Mouse (Mus musculus) layer of hippocampus, adult 2 months (tissue): ENCODE results near the gene Plekha7. TPM values are rescaled to one million over a fixed set of nuclear protein-coding genes. Genes with fewer than 3 reads are reported as not detected.

Source experiments
- DNase-seq, 2 experiments: peaks; one replicate each; pipeline ENCODE4 v3.0.0; 2022; ENCODE audit warnings: low spot score in 2 of 2
- H3K27ac ChIP-seq: fragments of 200-600 bp; 2 replicates; pipeline ENCODE4 v1.8.1; 2022
- H3K4me3 ChIP-seq: fragments of 200-600 bp; 2 replicates; pipeline ENCODE4 v1.8.1; 2022; ENCODE audit warnings: mild to moderate bottlenecking
- CTCF ChIP-seq: fragments of 200-600 bp; conservative IDR thresholded peaks from 2 replicates; pipeline ENCODE4 v1.8.1; 2022; ENCODE audit warnings: antibody characterized with exemption, mild to moderate bottlenecking, moderate library complexity
- total RNA-seq, 2 experiments: library from RNA; stranded (reverse); gene quantifications; 2 replicates each; pipeline ENCODE4 v1.2.3; 2021

Plekha7 gene
- total RNA-seq, 2 experiments from 2014 or later = 17.2 to 19.1 TPM

DNA sequence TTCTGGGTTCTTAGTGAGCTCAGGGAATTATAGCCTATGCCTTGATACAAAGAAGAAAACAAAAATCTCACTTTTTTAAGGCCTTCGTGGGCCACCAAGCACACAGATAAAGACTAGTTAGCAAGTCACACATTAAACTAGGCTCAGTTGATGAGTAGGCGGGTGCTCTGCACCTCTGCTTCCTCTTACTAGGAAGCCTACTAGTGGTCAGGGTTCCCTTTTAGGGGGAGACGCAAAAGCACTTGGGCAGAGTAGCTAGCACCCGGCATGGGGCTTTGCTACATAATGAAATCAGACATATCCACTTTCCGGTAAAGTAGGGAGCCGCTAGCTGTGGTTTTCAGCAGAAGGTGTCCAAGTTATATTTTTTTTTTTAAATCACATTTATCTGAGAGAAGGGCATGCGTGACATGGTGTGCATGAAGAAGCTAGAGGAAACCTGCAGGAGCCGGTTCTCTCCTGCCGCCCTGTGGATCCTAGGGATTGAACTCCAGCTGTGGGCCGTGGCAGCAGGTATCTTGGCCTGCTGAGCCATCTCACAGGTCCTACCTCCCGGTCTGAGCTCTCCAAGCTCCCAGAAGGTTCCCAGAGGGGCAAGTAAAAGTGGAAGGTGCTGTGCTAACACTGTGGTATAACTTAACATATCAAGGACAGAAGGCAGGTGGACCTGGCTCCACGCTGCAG is 67.2 kb downstream of the Plekha7 start:
- Histone ChIP-seq H3K27ac (no peak overlapping the region), H3K4me3 (no peak overlapping the region)
- DNase-seq = no peak
- no peak for TF ChIP-seq CTCF

DNA sequence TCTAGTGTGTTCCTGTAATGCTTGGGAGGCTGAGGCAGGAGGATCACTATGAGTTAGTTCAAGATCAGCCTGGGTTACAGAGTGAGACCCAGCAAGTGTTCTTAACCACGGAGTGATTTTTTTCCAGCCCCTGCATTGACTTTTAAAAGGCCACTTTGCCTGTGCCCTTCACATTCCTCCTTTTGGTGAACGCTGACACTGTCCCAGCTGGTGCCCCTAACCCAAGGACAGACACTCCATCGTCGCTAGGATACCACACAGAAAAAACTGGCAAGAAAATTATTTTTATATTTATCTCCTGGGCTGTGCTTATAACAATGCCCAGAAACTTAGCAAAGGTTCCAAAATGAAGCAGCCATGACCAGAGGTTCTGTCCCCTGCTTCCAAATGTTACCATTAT is 67.8 kb downstream of the Plekha7 start:
- no peak for DNase-seq
- H3K4me3 ChIP-seq = no peak overlapping the region
- H3K27ac ChIP-seq = no peak overlapping the region
- TF ChIP-seq CTCF = no peak

DNA sequence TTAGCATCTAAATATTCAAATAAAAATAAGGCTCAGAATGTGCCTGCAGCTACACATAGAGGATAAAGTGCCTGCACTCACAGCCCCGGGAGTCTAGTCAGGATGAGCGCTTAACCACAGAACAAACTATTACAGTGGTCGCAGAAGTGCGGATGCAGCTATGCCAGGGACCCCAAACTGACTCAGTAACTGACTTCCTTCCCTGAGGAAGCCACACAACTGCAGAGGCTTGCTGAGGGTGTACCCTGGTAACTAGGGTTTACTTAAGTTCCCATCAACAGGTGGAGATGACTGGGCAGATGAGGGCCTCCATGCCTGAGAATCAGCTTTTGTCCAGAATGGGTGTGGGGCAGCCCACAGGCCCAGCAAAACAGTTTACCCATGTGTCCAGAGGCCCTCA is 69.9 kb downstream of the Plekha7 start:
- no peak overlapping the region for H3K4me3 ChIP-seq
- no peak overlapping the region for H3K27ac ChIP-seq
- TF ChIP-seq CTCF = no peak
- no peak for DNase-seq

DNA sequence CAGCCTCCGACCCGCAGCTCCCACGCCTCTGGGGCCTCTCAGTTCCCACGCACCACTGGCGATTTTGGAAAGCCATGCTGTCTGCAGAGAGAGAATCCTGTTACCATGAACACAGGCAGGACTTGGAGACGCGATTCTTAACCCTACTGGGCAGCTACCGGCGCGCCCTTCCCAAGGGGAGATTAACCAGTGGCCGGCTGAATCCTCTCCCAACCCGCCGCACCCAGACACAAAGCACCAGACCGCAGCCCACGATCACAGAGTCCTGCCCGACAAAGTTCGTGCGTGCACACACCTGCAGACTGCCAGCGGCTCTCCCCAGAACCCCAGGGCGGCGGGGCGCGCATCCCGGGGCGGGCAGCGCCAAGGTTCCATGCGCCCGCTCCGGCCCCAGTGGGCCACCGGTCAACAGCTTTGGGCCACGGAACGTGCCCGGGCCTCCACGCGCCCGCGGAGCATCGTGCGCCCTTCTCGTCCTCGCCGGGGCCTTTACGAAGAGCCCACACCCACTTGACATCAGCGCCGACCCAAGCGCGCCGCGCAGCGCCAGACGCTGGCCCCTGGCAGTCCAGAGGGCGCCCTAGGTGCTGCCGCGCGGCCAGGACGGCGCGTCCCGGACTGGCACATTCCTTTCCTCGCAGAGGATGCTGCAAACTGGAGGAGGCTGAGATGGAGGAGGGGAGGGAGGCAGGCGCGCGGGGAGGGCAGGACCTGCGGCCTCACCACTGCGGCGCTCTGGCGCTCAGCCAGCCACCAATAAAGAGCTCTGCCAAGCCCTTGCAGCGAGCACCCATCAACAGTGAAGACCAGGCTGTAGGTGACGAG is 70.8 kb downstream of the Plekha7 start:
- peak overlapping the region; percentile 83 for H3K27ac ChIP-seq

DNA sequence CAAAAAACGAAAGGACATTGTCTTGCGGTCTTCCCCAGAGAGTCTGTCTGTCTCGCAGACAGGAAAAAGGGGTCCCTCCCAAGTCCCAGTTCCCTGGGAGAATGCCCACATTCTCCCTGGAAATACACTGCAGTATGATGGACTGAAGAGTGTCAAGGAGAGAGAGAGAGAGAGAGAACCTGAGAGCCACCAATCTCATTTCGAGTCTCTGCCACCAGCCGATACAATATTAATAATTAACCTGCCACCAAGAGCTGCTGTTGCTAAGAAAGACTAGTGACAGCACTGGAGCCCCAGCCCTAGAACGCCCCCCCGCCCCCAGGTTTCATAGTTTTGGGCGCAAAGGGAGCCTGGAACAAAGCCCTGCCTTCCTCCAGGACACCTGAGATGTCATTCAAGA is 71.6 kb downstream of the Plekha7 start:
- Histone ChIP-seq H3K4me3 (peak overlapping the region; percentile 65), H3K27ac (no peak overlapping the region; the same call in 1 of the 2 replicates)
- TF ChIP-seq CTCF = no peak
- no peak for DNase-seq

More for the DNA sequence above, 70.8 kb downstream of the Plekha7 start:
- H3K4me3 ChIP-seq = peak overlapping the region; percentile 65
- DNase-seq = no peak
- TF ChIP-seq CTCF = no peak

DNA sequence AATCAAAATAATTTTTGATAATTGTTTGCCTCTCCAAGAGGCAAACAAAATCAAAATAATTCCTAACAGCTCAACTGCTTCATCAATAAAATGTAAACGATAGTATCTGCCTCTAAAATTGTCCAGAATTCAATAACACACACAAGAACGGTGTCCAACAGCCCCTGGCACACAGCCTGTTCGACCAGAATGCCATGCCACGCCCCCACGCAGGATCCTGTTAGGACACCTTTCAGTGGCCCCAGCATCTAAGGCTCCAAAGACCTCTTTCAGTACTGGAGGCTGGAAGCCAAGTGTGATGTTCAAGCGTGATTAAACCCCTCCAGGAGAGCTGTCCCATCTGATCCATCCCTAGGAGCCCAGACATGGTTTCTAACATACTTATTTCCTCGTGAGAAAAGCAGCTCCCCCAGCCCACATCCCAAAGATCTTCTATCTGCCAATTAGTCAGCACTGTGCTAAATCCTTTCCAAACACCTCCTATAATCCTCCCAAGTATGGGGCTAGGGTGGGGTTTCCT is 73.8 kb downstream of the Plekha7 start:
- no peak for DNase-seq
- no peak overlapping the region for H3K4me3 ChIP-seq
- no peak for TF ChIP-seq CTCF
- H3K27ac ChIP-seq = no peak overlapping the region

DNA sequence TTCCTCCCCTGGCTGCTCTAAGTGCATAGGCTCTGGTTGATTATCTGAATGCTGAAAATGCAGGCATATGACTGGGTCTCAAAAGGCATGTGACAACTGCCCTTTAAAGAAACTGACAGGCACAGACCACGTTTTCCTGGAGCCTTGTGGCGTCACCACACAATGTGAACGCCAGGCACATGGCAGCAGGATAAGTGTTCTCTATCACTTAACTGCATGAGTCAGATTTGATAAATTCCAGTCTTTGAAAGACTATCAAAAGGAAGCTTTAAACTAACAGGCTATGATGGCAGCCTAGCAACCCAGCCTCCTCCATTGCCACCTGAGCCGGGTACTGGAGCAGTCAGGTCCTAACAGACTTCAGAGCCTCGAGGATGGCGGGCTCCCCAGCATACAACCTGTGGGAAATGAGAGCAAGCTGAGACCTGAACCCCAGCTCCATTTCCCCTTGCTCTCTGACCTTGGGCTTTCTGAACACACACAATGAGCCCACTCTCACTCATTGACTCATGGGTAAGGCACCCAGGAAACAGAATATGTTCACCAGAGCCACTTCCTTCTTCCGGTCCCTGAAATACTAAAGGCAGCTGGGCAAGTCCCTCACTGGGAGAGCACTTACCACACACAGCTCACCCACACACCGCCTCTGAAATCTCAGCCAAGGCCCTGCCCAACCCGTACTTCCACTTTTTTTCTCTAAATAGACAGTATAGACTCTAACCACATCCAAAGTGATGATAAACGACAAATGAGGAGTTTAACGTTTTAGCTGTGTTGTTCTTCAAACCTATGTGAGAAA is 77.2 kb downstream of the Plekha7 start:
- no peak for TF ChIP-seq CTCF
- Histone ChIP-seq H3K27ac (no peak overlapping the region; the same call in 1 of the 2 replicates), H3K4me3 (no peak overlapping the region)
- no peak for DNase-seq

DNA sequence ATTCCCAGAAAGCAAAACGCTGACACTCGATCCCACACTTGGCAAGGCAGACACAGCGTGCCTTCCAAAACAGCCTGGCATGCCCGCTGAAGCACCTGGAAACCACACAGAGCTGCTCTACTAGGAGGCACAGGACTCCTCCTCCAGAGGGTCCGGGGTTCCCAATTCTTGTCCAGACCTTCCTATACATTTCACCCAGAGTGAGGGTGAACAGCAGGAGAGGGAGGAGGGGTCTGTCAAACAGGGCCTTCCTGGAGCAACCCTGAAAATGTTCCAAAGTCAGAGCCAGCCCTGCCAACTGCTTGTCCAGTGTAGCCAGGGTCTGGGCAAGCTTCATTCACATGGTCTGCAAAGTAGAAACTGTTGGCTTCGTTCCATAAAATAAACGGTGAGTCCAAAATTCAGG is 81.3 kb downstream of the Plekha7 start:
- H3K27ac ChIP-seq = no peak overlapping the region
- no peak for TF ChIP-seq CTCF
- DNase-seq = no peak
- no peak overlapping the region for H3K4me3 ChIP-seq

DNA sequence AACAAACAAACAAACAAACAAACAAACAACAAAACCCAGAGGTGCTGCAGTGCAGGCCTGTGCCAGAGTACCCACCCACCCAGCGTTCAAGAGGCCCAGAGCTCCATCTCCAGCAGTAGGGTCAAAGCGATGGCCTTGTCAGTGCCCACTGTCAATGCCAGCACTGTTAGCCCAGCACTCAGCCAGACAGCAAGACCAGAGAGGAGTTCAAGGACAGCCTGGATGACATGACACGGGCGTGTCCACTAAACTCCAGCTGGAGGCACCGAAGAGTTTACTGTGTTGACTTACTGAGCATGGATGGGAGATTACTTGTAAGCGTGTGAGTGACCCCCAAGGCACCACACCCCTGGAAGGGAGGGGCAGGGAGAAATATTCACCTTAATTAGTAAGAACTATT is 81.9 kb downstream of the Plekha7 start:
- no peak for DNase-seq
- TF ChIP-seq CTCF = no peak

DNA sequence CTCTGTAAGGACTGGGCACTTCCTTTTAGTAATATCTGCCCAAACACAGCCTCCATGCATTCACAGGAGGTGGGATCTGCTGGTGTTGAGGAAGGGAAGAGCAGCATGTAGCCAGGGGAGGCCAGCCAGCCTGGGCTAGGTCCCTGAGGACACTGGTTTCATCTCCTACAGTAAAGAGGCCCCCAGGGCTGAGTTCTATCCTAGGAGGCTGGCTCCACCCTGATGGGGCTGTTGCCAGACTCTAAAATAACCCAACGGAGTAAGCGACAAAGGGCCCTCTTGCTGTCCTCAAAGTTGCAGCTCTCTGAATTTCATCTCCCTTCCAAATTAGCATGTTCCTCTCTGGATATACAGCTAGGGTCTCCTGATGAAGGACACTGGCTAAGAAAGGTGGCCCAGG is 83.6 kb downstream of the Plekha7 start:
- Histone ChIP-seq H3K27ac (no peak overlapping the region), H3K4me3 (no peak overlapping the region)
- no peak for TF ChIP-seq CTCF
- no peak for DNase-seq

More for the DNA sequence above, 81.9 kb downstream of the Plekha7 start:
- H3K27ac ChIP-seq = no peak overlapping the region
- H3K4me3 ChIP-seq = no peak overlapping the region

DNA sequence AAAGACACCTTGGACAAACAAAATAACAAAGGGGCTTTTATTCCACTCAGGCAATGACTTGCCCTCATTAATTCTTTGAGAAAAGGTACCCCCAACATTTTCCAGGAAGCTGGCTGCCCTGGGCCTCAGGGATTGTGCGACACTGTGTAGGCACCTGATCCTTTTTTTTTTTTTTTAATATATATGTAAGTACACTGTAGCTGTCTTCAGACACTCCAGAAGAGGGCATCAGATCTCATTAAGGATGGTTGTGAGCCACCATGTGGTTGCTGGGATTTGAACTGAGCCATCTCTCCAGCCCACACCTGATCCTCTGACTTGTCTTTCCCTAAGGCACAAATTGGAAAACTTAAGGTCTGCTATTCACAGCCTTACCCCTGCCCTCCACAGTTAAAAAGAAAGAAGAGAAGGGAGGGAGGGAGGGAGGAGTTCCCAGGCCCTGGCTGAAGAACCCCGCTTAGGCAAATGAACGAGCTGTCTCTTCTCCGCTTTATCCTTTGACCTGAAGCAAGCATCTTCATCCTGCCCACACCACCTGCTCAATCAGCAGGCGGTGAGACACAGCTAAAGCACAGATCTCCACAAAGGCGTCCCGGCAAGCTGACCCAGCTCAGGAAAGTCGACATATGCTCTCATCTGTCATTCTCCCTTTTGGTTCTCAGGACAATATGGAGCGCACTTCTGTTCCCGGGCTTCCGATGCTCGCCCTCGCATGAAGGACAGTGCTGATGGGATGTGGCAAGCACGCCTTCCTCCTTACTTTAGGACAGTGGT is 85.0 kb downstream of the Plekha7 start:
- no peak; the same call in 1 of the 2 replicates for TF ChIP-seq CTCF
- H3K27ac ChIP-seq = no peak overlapping the region
- no peak for DNase-seq
- H3K4me3 ChIP-seq = no peak overlapping the region
